Mouse (Mus musculus) thymus, postnatal 36 days (tissue): ENCODE results near the gene Epha5.
A peak's percentile ranks its signal among the peaks of the same experiment; 100 is the strongest.

Experiments used
- DNase-seq, 2 experiments: peaks; one replicate each; pipeline ENCODE4 v3.0.0; 2022; ENCODE audit warnings: mixed read lengths in 2 of 2

The Epha5 gene

DNA sequence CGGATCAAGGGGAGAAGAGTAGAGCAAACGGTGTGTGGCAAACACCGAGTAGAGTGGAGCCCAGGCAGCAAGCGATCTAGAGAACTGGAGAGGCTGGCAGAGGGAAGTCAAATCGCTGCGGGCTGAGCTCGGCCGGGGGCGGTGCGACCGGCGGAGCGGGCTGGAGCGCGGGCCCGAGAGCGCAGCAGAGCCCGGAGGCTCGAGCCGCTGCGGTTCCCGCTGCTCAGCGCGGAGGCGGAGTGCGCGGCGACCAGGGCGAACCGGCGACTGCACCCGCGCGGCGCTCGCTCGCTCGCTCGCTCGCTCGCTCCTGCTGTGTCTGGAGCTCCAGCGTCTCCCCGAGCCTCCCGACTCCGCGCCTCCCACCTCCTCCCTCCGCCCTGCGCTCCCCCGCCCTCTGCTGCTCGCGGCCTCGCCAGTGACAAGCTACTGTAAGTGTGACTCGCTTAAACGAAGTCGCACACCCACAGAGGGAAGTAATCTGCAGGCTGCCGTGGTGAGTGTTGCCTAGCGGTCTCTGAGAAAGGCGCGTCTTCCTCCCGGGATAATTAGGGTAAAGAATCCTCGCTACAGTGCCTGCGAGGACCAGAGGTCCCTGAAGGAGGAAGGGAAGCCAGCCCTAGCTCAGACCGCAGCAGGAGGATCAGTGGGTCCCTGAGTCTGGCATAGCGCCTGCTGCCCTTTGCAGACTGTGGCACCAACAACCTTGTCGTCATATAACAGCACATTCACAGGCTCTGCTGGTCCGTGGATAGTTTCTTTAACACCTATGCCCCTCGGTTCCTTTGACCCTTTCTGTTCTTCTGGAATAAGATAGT lies at the start of gene Epha5:
TSS of gene Epha5 (minus strand) at position 321 of the 818 bp plus-strand sequence.
- DNase-seq, result peak in 1 of 2 experiments; percentile 9

DNA sequence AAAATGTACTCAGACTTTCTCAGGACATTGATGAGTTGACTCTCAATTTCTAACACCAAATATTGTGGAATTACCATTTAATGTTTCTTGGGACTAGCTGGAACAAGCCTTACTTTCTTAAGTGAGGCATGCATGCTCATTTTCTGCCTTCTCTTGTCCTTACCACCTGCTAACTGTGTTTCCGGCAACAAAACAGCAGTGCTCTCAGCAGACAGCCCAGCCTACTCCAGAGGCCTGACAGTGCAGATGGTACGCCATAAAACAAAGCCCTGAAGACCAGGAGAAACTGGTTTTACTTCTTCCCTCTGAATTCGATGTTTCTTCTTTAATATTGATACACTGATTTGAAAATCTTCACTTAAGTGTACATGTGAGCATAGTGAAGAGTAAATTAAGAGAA lies 39.0 kb upstream of the Epha5 start:
- no peak for DNase-seq

DNA sequence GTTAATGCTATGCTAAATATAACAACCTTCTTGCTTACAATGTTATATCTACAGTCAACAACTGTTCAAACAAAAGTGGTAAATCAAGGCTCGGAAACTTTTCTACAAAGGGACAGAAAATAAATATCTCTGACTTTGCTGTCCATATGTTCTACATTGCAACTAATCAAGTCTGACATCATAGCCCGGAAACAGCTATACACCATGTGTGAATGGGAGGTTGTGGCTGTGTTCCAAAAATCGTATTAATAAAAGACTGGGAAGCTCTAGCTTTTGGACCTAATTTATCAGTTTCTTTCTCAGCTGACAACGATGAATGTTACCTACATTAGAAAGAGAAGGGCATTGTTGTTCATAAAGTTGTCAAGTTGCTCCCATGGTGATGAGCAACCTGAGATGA lies 37.5 kb upstream of the Epha5 start:
- no peak for DNase-seq

DNA sequence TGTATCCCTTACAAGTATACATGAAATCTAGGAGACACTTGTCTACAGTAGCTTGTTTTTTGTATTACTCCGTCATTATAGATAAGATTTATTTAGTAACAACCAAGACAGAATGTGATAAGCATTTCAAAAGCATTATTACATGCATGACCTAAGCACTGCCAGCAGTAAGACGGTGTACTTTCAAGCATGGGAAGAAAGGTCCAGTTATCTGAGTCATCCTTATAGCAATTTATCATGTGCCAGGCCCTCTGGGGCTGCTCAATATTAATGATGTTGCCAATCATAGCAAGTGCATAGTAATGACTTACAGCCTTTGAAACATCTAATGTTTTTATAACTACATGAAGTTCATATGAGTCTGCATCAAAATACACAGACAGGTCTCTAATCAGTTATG lies 36.7 kb upstream of the Epha5 start:
- DNase-seq, result no peak

- no peak for DNase-seq
Observed at GRCm38 (mm10) chr5:84440232-84440631, 23.1 kb upstream of the Epha5 start.

DNA sequence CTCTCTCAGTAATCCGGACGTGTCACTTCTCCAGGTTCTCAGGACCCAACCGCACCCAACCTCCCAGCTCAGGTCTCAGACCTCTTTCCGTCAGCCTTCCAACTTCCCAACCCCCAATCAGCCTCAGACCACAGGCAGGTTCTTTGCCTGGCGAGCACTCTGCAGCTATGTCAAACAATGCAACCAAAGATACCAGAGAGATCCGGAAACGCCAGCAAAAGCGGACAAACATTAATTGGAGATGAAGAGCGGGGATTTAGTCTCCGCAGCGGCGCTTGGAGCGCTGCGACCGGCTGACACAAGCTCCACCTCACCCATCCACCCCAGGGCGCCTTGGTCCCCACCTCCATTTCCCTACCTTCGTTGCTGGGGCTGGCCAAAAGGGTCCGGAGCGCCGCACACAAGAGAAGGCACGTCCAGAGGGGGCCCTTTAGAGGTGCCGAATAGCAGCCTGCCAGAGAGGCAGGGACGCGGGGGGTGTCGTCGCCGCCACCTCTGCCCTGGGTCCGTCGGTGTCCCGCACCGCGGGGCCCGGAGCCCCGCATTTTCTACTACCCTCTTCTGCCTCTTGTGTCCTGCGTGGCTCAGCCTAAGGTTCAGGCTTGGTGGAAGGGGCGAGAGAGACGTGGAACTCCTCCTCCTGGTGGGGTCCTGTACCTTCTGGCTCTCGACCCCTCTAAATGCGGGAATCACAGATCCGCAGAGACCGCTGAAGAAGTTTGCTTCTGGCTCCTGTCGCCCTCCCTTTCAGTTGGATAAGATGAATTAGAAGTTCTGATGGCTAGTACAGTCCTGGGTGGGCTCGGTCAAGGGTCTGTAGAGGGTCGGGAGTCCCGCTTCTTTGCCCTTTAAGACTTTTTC lies 991 bp downstream of the Epha5 start:
- no peak for DNase-seq

GRCm38 (mm10) chr5:84414931-84415431 lies 2.2 kb downstream of the Epha5 start:
- no peak for DNase-seq

GRCm38 (mm10) chr5:84413026-84413425 lies 4.2 kb downstream of the Epha5 start:
- DNase-seq, result no peak

DNA sequence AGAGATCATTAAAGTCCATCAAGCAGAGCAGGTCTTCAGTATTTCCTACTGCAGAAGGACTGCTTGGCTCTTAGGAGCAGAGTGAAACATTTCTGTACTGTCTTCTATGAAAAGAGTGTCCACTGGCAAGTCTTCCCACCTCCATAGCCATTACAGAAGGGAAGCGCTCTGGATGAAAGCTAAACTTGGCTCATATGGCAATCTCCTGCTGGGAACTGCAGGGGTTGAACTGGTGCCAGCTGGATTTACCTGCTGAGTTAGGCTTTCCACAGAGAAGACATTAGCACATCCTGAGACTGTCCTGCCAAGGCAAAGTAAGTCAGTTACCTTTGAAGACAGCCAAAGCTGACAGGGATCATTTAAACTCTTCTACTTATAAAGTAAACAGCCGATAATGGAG lies 8.8 kb downstream of the Epha5 start:
- no peak for DNase-seq

GRCm38 (mm10) chr5:84397085-84397484 lies 20.1 kb downstream of the Epha5 start:
- DNase-seq, result no peak

- no peak for DNase-seq
Observed at GRCm38 (mm10) chr5:84365334-84365733, 51.8 kb downstream of the Epha5 start.

DNA sequence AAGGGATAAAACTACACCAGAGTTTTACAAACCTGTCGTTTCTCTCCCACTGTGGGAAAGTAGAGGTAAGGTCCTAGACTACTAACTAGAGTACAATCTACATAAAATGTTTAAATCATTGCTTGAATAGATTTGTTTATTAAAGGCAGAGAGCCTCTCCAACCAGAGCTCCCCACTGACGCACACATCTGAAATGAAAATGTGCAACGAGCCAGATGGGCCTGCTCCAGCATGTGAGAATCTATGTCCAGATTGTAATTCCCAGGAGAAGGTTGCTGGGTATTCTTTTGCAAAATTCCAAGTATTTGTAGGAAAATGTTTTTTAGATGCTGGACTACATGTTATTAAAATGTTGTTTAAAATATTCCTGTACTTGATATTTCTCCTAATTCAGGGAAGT lies 57.8 kb downstream of the Epha5 start:
- DNase-seq, result no peak

DNA sequence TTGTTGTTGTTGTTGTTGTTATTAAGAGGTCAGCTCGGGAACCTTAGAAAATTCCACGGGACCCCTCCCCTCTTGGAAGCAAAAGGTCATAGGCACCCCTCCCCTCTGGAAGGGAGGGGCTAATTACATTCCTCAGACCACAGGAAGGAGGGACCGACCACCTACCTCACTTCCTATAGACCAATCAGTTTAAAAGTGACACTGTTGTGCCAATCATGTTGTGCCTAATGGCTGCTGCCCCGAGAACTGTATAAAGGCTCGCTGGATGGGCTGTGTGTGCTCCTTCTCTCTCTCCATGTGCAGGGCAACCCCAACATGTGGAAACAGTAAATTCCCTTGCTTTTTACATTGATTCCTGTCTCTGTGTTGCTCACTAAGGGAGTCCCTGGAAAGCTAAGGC lies 64.1 kb downstream of the Epha5 start:
- no peak for DNase-seq

DNA sequence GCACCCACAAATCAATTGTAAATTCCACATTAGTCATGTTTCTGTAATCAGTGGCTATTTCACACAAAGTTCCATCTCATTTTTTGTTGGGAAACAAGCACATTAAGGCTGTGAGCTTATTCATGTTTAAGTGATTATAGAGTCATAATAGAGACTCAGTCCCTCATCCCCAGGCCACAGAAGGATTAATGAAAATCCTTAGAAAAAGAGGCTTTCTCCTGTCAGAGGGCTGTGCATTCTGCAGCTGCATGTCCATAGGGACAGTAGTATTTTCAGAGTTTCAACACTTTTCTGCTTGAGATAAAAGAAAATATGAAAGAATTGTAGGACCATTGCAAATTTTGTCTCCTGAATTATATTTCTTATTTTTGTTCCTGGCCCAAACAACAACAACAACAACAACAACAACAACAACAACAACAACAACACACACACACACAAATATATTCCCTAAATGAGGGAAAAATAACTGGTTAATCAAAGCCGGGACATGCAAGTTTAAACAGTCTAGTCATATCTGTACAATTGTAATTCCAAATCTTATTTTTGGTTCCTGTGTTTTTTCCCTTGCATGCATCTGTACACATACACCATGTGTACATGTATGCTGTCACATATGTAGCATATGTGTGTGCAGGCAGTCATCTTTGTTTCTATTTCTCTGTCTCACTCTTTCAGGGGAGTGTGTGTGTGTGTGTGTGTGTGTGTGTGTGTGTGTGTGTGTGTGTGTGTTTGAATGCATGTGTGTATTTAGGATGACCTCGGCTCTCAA lies 70.3 kb downstream of the Epha5 start:
- no peak for DNase-seq

GRCm38 (mm10) chr5:84335834-84336465 lies 81.2 kb downstream of the Epha5 start:
- no peak for DNase-seq

DNA sequence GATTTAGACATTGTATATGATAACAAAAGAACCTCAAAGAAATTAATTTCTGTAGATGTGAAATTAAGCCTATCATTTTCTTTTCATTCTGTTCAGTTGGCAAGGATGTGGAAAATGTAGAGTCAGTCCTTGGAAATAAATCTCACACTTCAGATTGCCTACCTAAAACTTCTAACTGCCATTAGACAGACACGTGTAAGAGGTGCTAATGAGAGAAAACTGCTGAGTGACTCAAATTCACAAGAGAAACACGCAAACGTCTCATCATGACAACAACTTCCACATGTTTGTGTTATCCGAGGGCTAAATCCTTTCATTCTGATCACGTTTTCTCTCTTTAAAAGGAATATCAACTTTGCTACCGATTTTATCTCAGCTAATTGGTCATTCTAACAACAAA lies 82.7 kb downstream of the Epha5 start:
- no peak for DNase-seq

GRCm38 (mm10) chr5:84331631-84332030 lies 85.6 kb downstream of the Epha5 start:
- DNase-seq, result no peak

DNA sequence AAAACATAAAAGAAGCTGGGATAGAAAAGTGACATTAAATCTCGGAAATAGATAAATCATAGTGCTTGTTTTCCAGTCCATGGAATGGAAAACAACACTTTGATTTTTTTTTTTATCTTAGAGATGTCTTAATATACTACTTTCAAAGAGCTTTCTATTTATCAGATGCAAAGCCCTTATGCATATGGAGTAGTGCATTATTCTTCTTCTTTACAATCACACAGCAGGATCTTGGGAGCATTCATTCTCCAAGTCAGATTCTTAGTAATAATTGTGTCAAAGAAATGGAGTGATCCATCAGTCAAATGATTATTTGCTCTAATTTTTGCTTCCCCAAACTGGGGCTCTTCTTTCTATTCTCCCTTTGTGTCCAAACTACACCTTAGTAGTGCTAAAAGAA lies 96.6 kb downstream of the Epha5 start:
- no peak for DNase-seq

DNA sequence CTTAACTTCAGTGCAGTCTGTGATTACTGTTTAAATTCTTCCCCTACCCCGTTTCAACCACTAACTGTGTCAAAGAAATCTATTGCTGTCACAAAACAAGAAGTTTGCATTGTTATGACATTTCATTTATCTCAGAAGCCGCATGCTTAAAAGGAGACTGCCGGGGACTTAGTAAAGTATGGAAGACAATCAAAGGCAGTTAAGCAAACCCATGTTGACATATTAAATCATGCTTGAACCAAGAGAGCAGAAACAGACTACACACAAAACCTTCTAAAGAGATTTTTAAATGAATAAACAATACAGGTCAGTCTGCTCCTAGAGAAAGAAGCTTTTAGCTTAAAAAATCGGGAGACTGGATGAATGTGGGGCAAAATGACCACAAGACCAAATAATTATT lies 97.0 kb downstream of the Epha5 start:
- DNase-seq, result no peak

GRCm38 (mm10) chr5:84318814-84319340 lies 98.3 kb downstream of the Epha5 start:
- DNase-seq, result no peak

DNA sequence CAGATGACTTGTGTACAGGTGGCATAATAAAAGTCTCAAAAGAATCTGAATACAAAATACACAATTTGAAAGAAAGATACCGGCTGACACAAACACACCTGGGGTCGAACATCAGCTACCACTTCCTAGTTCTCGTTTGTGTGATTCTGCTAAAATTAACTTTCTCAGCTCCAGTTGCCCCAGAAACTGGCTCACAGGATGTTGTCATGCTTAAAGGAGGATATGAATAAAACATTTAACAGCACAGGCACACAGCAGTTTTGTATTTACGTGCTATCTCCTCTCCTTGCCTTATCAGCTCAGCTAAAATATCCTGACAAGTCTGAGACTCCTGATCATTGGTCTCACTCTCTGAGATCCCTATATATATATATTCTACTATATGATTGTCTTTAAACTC lies 99.3 kb downstream of the Epha5 start:
- DNase-seq, result no peak

GRCm38 (mm10) chr5:84313619-84314018 lies 103.6 kb downstream of the Epha5 start:
- no peak for DNase-seq
